Mouse (Mus musculus) G1E (cell line): ENCODE data around the gene Bfsp2. TPM values are rescaled to one million over a fixed set of nuclear protein-coding genes. Genes with fewer than 3 reads are reported as not detected.

Experiments
- ATAC-seq: 2 replicates; pipeline ENCODE4 v1.8.0; 2016; ENCODE audit warnings: mild to moderate bottlenecking; ENCODE audit not compliant: insufficient number of reproducible peaks, poor library complexity, low FRiP score, severe bottlenecking; ENCODE audit errors: extremely low read depth
- DNase-seq: peaks from one replicate; pipeline ENCODE4 v3.0.0; 2012; ENCODE audit warnings: low spot score
- H3K27me3 ChIP-seq: 2 replicates; pipeline ENCODE4 v1.6.1; 2012; ENCODE audit warnings: mild to moderate bottlenecking, low read length, inconsistent platforms; ENCODE audit not compliant: insufficient read depth
- H3K36me3 ChIP-seq: replicated peaks from 2 replicates; pipeline ENCODE3; 2012; ENCODE audit warnings: mild to moderate bottlenecking, inconsistent platforms
- H3K4me1 ChIP-seq: 2 replicates; pipeline ENCODE4 v1.6.1; 2012; ENCODE audit warnings: low read depth, low read length, inconsistent platforms, mixed read lengths; ENCODE audit not compliant: insufficient read depth
- H3K4me3 ChIP-seq: 2 replicates; pipeline ENCODE4 v1.5.1; 2012; ENCODE audit warnings: low read depth, mild to moderate bottlenecking, inconsistent platforms, low read length, moderate library complexity, mixed read lengths
- H3K9me3 ChIP-seq: replicated peaks from 2 replicates; pipeline ENCODE4 v1.6.1; 2012; ENCODE audit warnings: inconsistent platforms
- CTCF ChIP-seq: IDR thresholded peaks from 2 replicates; pipeline ENCODE4 v1.5.1; 2012; ENCODE audit warnings: low read depth, low read length, inconsistent platforms, mixed read lengths
- GATA1 ChIP-seq: IDR thresholded peaks from 2 replicates; pipeline ENCODE4 v1.6.1; 2012; ENCODE audit warnings: borderline replicate concordance, low read length, inconsistent platforms, mixed read lengths
- GATA2 ChIP-seq: IDR thresholded peaks from 2 replicates; pipeline ENCODE4 v1.6.1; 2012; ENCODE audit warnings: low read depth, low read length, inconsistent platforms, borderline replicate concordance
- POLR2AphosphoS5 ChIP-seq: IDR thresholded peaks from 2 replicates; pipeline ENCODE4 v1.6.1; 2012; ENCODE audit warnings: low read depth, low read length, inconsistent platforms; ENCODE audit not compliant: insufficient replicate concordance
- TAL1 ChIP-seq: conservative IDR thresholded peaks from 2 replicates; pipeline ENCODE4 v1.6.1; 2012; ENCODE audit warnings: low read depth, low read length, inconsistent platforms, mixed read lengths
- polyA plus RNA-seq: library from polyadenylated mRNA; stranded (reverse); fragments of >175 nt; gene quantifications from 2 replicates; pipeline ENCODE4 v1.2.3, GENCODE M21; 2012
- total RNA-seq, 2 experiments: library from RNA; stranded (forward) in 1 of 2; stranded (reverse) in 1 of 2; fragments of 200-1000 nt in 1 of 2; fragments of >200 nt in 1 of 2; fragmentation: Nextera tagmentation in 1 of 2; gene quantifications; 2 replicates each; pipeline ENCODE4 v1.2.3; 2014 to 2017

Gene Bfsp2
- total RNA-seq (2014; fragmentation: Nextera tagmentation) (not detected in 2 replicates), total RNA-seq (2017) (not detected in 2 replicates), polyA plus RNA-seq (not detected in 2 replicates)

GRCm38 (mm10) chr9:103480044-103480576, at the start of gene Bfsp2:
Gene Bfsp2 (minus strand): TSS chr9:103480420.
- no peaks in the 10 kb centered on the region for H3K27me3 ChIP-seq
- H3K4me3 ChIP-seq: no peak within 1 kb of the TSS; the same call in 1 of the 2 replicates
- no peak for ATAC-seq
- H3K9me3 ChIP-seq: peaks cover 47% of the 10 kb centered on the region
- TF ChIP-seq GATA1 (no peak), TAL1 (no peak), CTCF (no peak), GATA2 (no peak), POLR2AphosphoS5 (no peak)
- H3K36me3 ChIP-seq: no peaks in the 10 kb centered on the region
- no peaks in the 10 kb centered on the region for H3K4me1 ChIP-seq
- DNase-seq: no peak

GRCm38 (mm10) chr9:103525041-103525537, 44.9 kb upstream of the Bfsp2 start:
- Histone ChIP-seq H3K4me3 (no peak overlapping the region), H3K9me3 (peaks cover 50% of the 10 kb centered on the region), H3K4me1 (no peaks in the 10 kb centered on the region), H3K27me3 (no peaks in the 10 kb centered on the region), H3K36me3 (no peaks in the 10 kb centered on the region)
- TF ChIP-seq CTCF (no peak), GATA1 (no peak), GATA2 (no peak), POLR2AphosphoS5 (no peak), TAL1 (no peak)
- no peak for ATAC-seq
- no peak for DNase-seq

- TF ChIP-seq GATA1 (no peak), CTCF (no peak), TAL1 (no peak), GATA2 (no peak), POLR2AphosphoS5 (no peak)
- Histone ChIP-seq H3K4me1 (no peaks in the 10 kb centered on the region), H3K9me3 (peaks cover 50% of the 10 kb centered on the region), H3K4me3 (no peak overlapping the region), H3K36me3 (no peaks in the 10 kb centered on the region), H3K27me3 (no peaks in the 10 kb centered on the region)
- ATAC-seq (no peak), DNase-seq (no peak)
Measured at GRCm38 (mm10) chr9:103524600-103524999, 44.4 kb upstream of the Bfsp2 start.

GRCm38 (mm10) chr9:103523742-103524403, 43.7 kb upstream of the Bfsp2 start:
- ATAC-seq (no peak), DNase-seq (no peak)
- Histone ChIP-seq H3K27me3 (no peaks in the 10 kb centered on the region), H3K9me3 (peaks cover 53% of the 10 kb centered on the region), H3K4me1 (no peaks in the 10 kb centered on the region), H3K36me3 (no peaks in the 10 kb centered on the region), H3K4me3 (no peak overlapping the region)
- TF ChIP-seq TAL1 (no peak), POLR2AphosphoS5 (no peak), GATA1 (no peak), CTCF (no peak), GATA2 (no peak)

GRCm38 (mm10) chr9:103523008-103523407, 42.8 kb upstream of the Bfsp2 start:
- H3K27me3 ChIP-seq: no peaks in the 10 kb centered on the region
- ATAC-seq: no peak

GRCm38 (mm10) chr9:103513884-103514283, 33.7 kb upstream of the Bfsp2 start:
- Histone ChIP-seq H3K4me1 (no peaks in the 10 kb centered on the region), H3K4me3 (no peak overlapping the region), H3K36me3 (no peaks in the 10 kb centered on the region), H3K9me3 (peaks cover 38% of the 10 kb centered on the region), H3K27me3 (no peaks in the 10 kb centered on the region)
- ATAC-seq (no peak), DNase-seq (no peak)
- TF ChIP-seq CTCF: no peak
- no peak for TF ChIP-seq TAL1
- no peak for TF ChIP-seq GATA2
- no peak for TF ChIP-seq GATA1
- TF ChIP-seq POLR2AphosphoS5: no peak

More at GRCm38 (mm10) chr9:103523008-103523407, 42.8 kb upstream of the Bfsp2 start:
- H3K4me3 ChIP-seq: no peak overlapping the region
- H3K9me3 ChIP-seq: peaks cover 57% of the 10 kb centered on the region
- DNase-seq: no peak
- no peaks in the 10 kb centered on the region for H3K4me1 ChIP-seq
- H3K36me3 ChIP-seq: no peaks in the 10 kb centered on the region
- TF ChIP-seq TAL1 (no peak), CTCF (no peak), POLR2AphosphoS5 (no peak), GATA1 (no peak), GATA2 (no peak)
